Mouse (Mus musculus) liver, postnatal 0 days (tissue): ENCODE data around the gene Acsl1. TPM values are rescaled to one million over a fixed set of nuclear protein-coding genes. Genes with fewer than 3 reads are reported as not detected.

Source experiments
- ATAC-seq: fragments of 200-750 bp; cut with Nextera tagmentation; 2 replicates; pipeline ENCODE4 v1.8.0; 2017; ENCODE audit warnings: mild to moderate bottlenecking, moderate library complexity
- DNase-seq: peaks from one replicate; pipeline ENCODE4 v3.0.0-alpha.2; 2016
- H3K27ac ChIP-seq: fragments of 300-500 bp; sonication (generic); 2 replicates; pipeline ENCODE4 v1.5.1; 2014; ENCODE audit warnings: antibody characterized with exemption, moderate library complexity, mild to moderate bottlenecking, low read depth
- H3K27me3 ChIP-seq: fragments of 300-500 bp; sonication (generic); 2 replicates; pipeline ENCODE4 v1.6.1; 2014; ENCODE audit warnings: low read length, control low read depth, mixed read lengths; ENCODE audit not compliant: insufficient read depth
- H3K36me3 ChIP-seq: fragments of 300-500 bp; sonication (generic); replicated peaks from 2 replicates; pipeline ENCODE4 v1.6.1; 2014; ENCODE audit warnings: mild to moderate bottlenecking, control low read depth, low read length, moderate library complexity, mixed read lengths; ENCODE audit not compliant: insufficient read depth
- H3K4me1 ChIP-seq: fragments of 300-500 bp; sonication (generic); 2 replicates; pipeline ENCODE4 v1.6.1; 2014; ENCODE audit warnings: antibody characterized with exemption, mild to moderate bottlenecking, control low read depth; ENCODE audit not compliant: insufficient read depth
- H3K4me2 ChIP-seq: fragments of 300-500 bp; sonication (generic); 2 replicates; pipeline ENCODE4 v1.6.1; 2014; ENCODE audit warnings: low read depth, mild to moderate bottlenecking, low read length, moderate library complexity, mixed read lengths
- H3K4me3 ChIP-seq: fragments of 300-500 bp; sonication (generic); 2 replicates; pipeline ENCODE4 v1.5.1; 2014; ENCODE audit warnings: low read depth, low read length
- H3K9ac ChIP-seq: fragments of 300-500 bp; sonication (generic); replicated peaks from 2 replicates; pipeline ENCODE4 v1.6.1; 2014; ENCODE audit warnings: mild to moderate bottlenecking, moderate library complexity
- H3K9me3 ChIP-seq: fragments of 300-500 bp; sonication (generic); 2 replicates; pipeline ENCODE4 v1.6.1; 2016; ENCODE audit warnings: mild to moderate bottlenecking, control low read depth, low read length, mixed read lengths
- CTCF ChIP-seq: sonication (generic); IDR thresholded peaks from 2 replicates; pipeline ENCODE4 v1.5.1; 2016; ENCODE audit warnings: antibody characterized with exemption, low read depth
- EP300 ChIP-seq: IDR thresholded peaks from 2 replicates; pipeline ENCODE4 v1.6.1; 2016; ENCODE audit warnings: antibody characterized with exemption, low read depth, mild to moderate bottlenecking
- WGBS: fragments of 180-500 bp; shearing (Covaris S2); extraction: QIAGEN DNeasy Blood & Tissue Kit; methylation state at CpG from one replicate; pipeline ENCODE4 v1.1.7; 2014; ENCODE audit not compliant: insufficient replicate concordance; 5-methylcytosine and 5-hydroxymethylcytosine counted together
- polyA plus RNA-seq: library from polyadenylated mRNA; unstranded; fragments of >200 nt; fragmentation: Nextera tagmentation; extraction: Ambion mirVana; gene quantifications from 2 replicates; pipeline ENCODE4 v1.2.1, GENCODE M21; 2015

The Acsl1 gene
- polyA plus RNA-seq: 428 and 466 TPM in 2 replicates

DNA sequence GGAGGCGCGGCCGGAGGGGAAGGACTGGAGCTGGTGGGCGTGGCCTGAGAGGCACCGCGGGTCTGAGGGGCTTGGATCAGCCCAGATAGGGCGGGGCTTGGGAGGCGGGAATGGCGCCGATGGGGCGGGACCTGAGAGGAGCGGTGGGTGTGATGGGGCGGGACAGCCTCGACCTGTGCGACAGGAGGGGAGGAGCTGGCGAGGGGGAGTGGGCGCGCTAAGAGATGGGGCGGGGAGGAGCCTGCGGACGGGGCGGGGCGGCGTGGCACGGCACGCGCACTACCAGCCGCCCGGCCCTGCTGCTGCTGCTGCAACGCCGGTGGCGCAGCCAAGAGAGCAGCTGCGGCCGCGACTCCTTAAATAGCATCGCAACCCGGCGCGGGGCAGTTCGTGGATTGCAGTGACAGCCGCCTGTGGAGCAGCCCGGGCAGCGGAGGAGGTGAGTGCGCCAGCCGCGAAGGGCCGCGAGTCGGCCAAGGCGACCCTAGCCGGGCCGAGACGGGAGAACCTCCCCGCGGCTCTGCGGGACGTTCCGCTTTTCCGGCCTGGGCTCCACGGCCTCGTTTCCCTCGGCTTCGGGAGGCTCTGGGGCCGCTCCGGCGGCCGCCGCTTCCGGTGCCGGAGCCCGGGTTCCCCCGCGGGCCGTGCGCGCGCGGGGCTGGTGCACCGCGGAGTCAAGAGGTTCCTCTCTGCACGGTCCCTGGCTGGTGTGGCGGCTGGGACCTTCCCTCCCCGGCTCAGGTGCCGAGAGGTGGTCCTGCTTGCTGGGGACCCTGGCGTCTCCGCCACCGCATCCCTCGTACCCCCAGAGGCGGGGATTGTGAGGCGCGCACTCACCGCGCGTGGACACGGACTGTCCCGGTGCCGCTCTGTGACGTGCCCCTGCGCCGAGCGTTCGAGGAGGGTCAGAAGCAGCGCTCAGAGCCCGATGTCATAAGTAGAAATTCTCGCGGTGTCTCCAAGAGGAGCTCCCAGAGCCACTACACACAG is at the start of gene Acsl1:
TSS of gene Acsl1 (plus strand) at position 246 of the 990 bp plus-strand sequence.
- H3K36me3 ChIP-seq: peaks cover 24% of the 10 kb centered on the region
- H3K9ac ChIP-seq: peak within 1 kb of the TSS; percentile 98
- peaks cover 41% of the 10 kb centered on the region for H3K4me1 ChIP-seq
- ATAC-seq (peak; percentile 91), DNase-seq (peak; percentile 100)
- peak within 1 kb of the TSS; percentile 79 for H3K4me2 ChIP-seq
- TF ChIP-seq EP300 (no peak), CTCF (no peak)
- no peaks in the 10 kb centered on the region for H3K27me3 ChIP-seq
- H3K9me3 ChIP-seq: no peaks in the 10 kb centered on the region
- whole genome bisulfite sequencing: under 1% methylated on average over 87 of the region's 106 CpGs
- H3K27ac ChIP-seq: peak within 1 kb of the TSS; percentile 97
- peak within 1 kb of the TSS; percentile 94 for H3K4me3 ChIP-seq

DNA sequence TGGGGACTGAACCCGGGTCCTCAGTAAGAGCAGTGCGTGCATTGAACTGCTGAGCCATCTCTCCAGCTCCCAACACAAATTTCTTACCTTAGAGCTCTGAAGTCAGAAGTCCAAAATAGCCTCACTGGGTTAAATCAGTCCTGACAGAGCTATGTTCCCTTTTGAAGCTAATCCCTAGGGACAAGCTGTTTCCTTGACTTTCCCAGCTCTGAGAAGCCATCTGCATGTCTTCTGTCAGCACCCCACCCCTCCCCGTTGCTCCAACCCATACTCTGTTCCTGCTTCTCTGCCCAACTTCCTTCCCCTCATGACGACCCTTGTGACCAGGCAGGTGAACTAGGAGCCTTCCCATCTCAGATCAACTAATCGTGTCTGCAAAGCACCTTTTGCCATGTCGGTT is 49.3 kb upstream of the Acsl1 start:
- no peak overlapping the region for H3K4me2 ChIP-seq
- no peaks in the 10 kb centered on the region for H3K4me1 ChIP-seq
- no peak overlapping the region for H3K9ac ChIP-seq
- no peak for ATAC-seq
- WGBS: 58% methylated on average over 6 of the region's 6 CpGs
- DNase-seq: no peak
- no peaks in the 10 kb centered on the region for H3K27me3 ChIP-seq
- TF ChIP-seq CTCF (no peak), EP300 (no peak)
- no peaks in the 10 kb centered on the region for H3K9me3 ChIP-seq
- no peaks in the 10 kb centered on the region for H3K36me3 ChIP-seq
- no peak overlapping the region for H3K27ac ChIP-seq
- H3K4me3 ChIP-seq: no peak overlapping the region

GRCm38 (mm10) chr8:46427940-46428339 is 42.9 kb upstream of the Acsl1 start:
- no peak for ATAC-seq
- H3K27ac ChIP-seq: no peak overlapping the region
- TF ChIP-seq CTCF (no peak), EP300 (no peak)

DNA sequence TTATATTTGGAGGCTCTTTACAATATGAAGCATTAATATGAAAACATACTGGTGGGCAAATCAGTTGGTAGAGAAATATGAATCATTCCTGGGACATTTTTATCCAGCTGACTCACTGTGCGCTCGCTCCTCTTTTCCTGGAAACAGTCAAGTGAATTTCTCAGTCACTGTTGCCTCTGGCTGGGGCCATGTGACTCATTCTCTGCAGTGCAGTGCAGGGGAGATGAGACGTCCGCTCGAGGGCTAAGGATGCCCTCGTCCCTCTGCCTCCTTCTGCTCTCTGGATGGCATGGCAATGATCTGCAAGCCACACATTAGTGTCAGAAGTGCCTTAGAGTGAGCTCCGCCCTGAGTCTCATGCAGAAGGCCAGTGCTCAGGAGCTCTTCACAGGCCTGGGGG is 41.0 kb upstream of the Acsl1 start:
- DNase-seq (no peak), ATAC-seq (no peak)
- Histone ChIP-seq H3K4me1 (peaks cover 4% of the 10 kb centered on the region), H3K27me3 (no peaks in the 10 kb centered on the region), H3K9ac (no peak overlapping the region), H3K4me2 (no peak overlapping the region), H3K27ac (no peak overlapping the region), H3K36me3 (no peaks in the 10 kb centered on the region), H3K9me3 (no peaks in the 10 kb centered on the region), H3K4me3 (no peak overlapping the region)
- no peak for TF ChIP-seq EP300
- no peak for TF ChIP-seq CTCF
- 60% methylated on average over 7 of the region's 7 CpGs for WGBS

More at GRCm38 (mm10) chr8:46427940-46428339, 42.9 kb upstream of the Acsl1 start:
- Histone ChIP-seq H3K4me1 (peaks cover 4% of the 10 kb centered on the region), H3K27me3 (no peaks in the 10 kb centered on the region), H3K9me3 (no peaks in the 10 kb centered on the region), H3K9ac (no peak overlapping the region), H3K4me2 (no peak overlapping the region), H3K4me3 (no peak overlapping the region), H3K36me3 (no peaks in the 10 kb centered on the region)
- DNase-seq: no peak

DNA sequence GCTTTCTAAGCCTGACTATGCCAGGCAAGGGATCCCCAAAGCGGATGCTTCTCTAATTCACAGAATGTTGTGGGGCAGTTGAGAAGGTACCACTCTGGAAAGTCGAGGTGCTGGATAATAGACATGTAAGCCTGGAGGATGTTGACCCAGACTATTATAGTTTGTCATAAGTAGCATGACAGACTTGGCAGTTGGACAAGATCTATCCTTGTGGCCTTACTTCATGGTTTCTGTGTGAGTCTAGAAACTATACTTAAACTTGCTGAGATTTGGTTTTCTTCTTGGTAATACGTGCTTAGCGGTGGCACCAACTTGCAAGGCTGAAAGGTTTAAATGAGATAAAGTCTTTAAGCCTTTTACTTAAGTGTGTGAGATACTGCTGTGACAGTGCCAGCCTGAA is 38.9 kb upstream of the Acsl1 start:
- 79% methylated on average over 4 of the region's 4 CpGs for WGBS
- ATAC-seq (no peak), DNase-seq (no peak)
- Histone ChIP-seq H3K4me2 (no peak overlapping the region), H3K4me1 (peaks cover 4% of the 10 kb centered on the region), H3K9ac (no peak overlapping the region), H3K27ac (no peak overlapping the region), H3K9me3 (no peaks in the 10 kb centered on the region), H3K36me3 (no peaks in the 10 kb centered on the region), H3K4me3 (no peak overlapping the region), H3K27me3 (no peaks in the 10 kb centered on the region)
- no peak for TF ChIP-seq CTCF
- TF ChIP-seq EP300: no peak

- Histone ChIP-seq H3K27me3 (no peaks in the 10 kb centered on the region), H3K36me3 (no peaks in the 10 kb centered on the region), H3K4me2 (no peak overlapping the region), H3K9ac (no peak overlapping the region), H3K4me1 (peaks cover 4% of the 10 kb centered on the region), H3K4me3 (no peak overlapping the region), H3K27ac (no peak overlapping the region), H3K9me3 (no peaks in the 10 kb centered on the region)
- WGBS: 57% methylated on average over 3 of the region's 3 CpGs
- ATAC-seq: peak; percentile 74
- DNase-seq: no peak
- no peak for TF ChIP-seq CTCF
- TF ChIP-seq EP300: no peak
Observed at GRCm38 (mm10) chr8:46432581-46432980, 38.3 kb upstream of the Acsl1 start.
